Mouse (Mus musculus) testis, adult 2 months (tissue): Measurements from ENCODE around the gene Cyth1.

Source experiments
- CTCF ChIP-seq: fragments of 200-500 bp; IDR thresholded peaks from 2 replicates; pipeline ENCODE4 v1.5.1; 2012; ENCODE audit warnings: low read depth, mild to moderate bottlenecking, inconsistent platforms, low read length, moderate library complexity; ENCODE audit not compliant: control insufficient read depth, insufficient read depth, insufficient replicate concordance
- POLR2A ChIP-seq: fragments of 200-500 bp; IDR thresholded peaks from 2 replicates; pipeline ENCODE4 v1.6.1; 2012; ENCODE audit warnings: low read depth, mild to moderate bottlenecking, inconsistent platforms, low read length, moderate library complexity; ENCODE audit not compliant: control insufficient read depth

GRCm38 (mm10) chr11:118172768-118173167 lies 75.6 kb downstream of the Cyth1 start:
- TF ChIP-seq CTCF (no peak), POLR2A (no peak)
